Mouse (Mus musculus) midbrain, embryonic 16.5 days (tissue): ENCODE measurements around the gene Clec10a. TPM values are rescaled to one million over a fixed set of nuclear protein-coding genes. Genes with fewer than 3 reads are reported as not detected.
A peak's percentile ranks its signal among the peaks of the same experiment; 100 is the strongest.

Source experiments
- ATAC-seq: fragments of 200-750 bp; cut with Nextera tagmentation; 2 replicates; pipeline ENCODE4 v1.8.0; 2017; ENCODE audit warnings: moderate TSS enrichment
- H3K27ac ChIP-seq: fragments of 300-500 bp; sonication (generic); 2 replicates; pipeline ENCODE4 v1.5.1; 2014; ENCODE audit warnings: mild to moderate bottlenecking, low read length, mixed read lengths
- H3K27me3 ChIP-seq: fragments of 300-500 bp; sonication (generic); 2 replicates; pipeline ENCODE4 v1.6.1; 2014; ENCODE audit warnings: low read depth, low read length, mixed read lengths; ENCODE audit not compliant: control insufficient read depth, insufficient read depth
- H3K36me3 ChIP-seq: fragments of 300-500 bp; sonication (generic); 2 replicates; pipeline ENCODE4 v1.6.1; 2014; ENCODE audit warnings: mild to moderate bottlenecking, low read length, moderate library complexity, mixed read lengths; ENCODE audit not compliant: control insufficient read depth, insufficient read depth
- H3K4me1 ChIP-seq: fragments of 300-500 bp; sonication (generic); 2 replicates; pipeline ENCODE4 v1.6.1; 2014; ENCODE audit warnings: mild to moderate bottlenecking, low read length, mixed read lengths; ENCODE audit not compliant: control insufficient read depth, insufficient read depth
- H3K4me2 ChIP-seq: fragments of 300-500 bp; sonication (generic); 2 replicates; pipeline ENCODE4 v1.6.1; 2014; ENCODE audit warnings: mild to moderate bottlenecking, low read length, mixed read lengths
- H3K4me3 ChIP-seq: fragments of 300-500 bp; sonication (generic); 2 replicates; pipeline ENCODE4 v1.5.1; 2014; ENCODE audit warnings: low read depth, mild to moderate bottlenecking, low read length, moderate library complexity, mixed read lengths
- H3K9ac ChIP-seq: fragments of 300-500 bp; sonication (generic); 2 replicates; pipeline ENCODE4 v1.6.1; 2014; ENCODE audit warnings: low read depth, low read length, mixed read lengths
- H3K9me3 ChIP-seq: fragments of 300-500 bp; sonication (generic); replicated peaks from 2 replicates; pipeline ENCODE4 v1.6.1; 2014; ENCODE audit warnings: mild to moderate bottlenecking, low read length, mixed read lengths; ENCODE audit not compliant: control insufficient read depth, poor library complexity, severe bottlenecking
- WGBS: fragments of 180-500 bp; shearing (Covaris S2); extraction: QIAGEN DNeasy Blood & Tissue Kit; methylation state at CpG from one replicate; pipeline ENCODE4 v1.1.7; 2014; 5-methylcytosine and 5-hydroxymethylcytosine counted together
- polyA plus RNA-seq: library from polyadenylated mRNA; unstranded; fragments of >200 nt; fragmentation: Nextera tagmentation; extraction: Ambion mirVana; gene quantifications from 2 replicates; pipeline ENCODE4 v1.2.1, GENCODE M21; 2015

Clec10a gene
- polyA plus RNA-seq, 1 experiment from 2014 or later = 1.1 TPM

- Histone ChIP-seq H3K27me3 (peaks cover 21% of the 10 kb centered on the region), H3K27ac (no peak overlapping the region), H3K4me2 (no peak overlapping the region), H3K9me3 (no peaks in the 10 kb centered on the region), H3K4me1 (peaks cover 18% of the 10 kb centered on the region), H3K4me3 (no peak overlapping the region), H3K36me3 (no peaks in the 10 kb centered on the region), H3K9ac (no peak overlapping the region)
- ATAC-seq = no peak
- 92% methylated on average over 2 of the region's 2 CpGs for WGBS
These were observed 54.7 kb downstream of the Clec10a start for GRCm38 (mm10) chr11:70210681-70211080.

DNA sequence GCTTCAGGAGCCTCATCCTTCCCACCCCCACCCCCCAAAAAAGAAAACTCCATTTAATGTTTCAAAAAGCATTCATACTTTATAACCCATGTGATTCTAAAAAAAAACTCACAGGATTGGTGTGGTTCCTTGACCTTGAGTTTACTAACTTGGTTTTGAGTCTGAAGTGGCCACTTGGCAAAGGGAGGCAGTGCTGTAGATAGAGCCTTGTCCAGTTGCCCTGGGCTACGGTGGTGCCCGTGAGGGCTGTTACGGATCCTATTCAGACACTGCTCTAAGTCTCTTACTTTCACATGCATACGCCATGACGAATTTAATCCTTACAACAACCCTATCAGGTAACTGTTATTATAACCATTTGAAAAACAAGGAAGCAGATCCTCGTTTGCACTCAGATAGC is 56.0 kb downstream of the Clec10a start:
- no peak overlapping the region for H3K4me3 ChIP-seq
- no peak overlapping the region for H3K4me2 ChIP-seq
- no peak overlapping the region for H3K27ac ChIP-seq
- no peak overlapping the region for H3K9ac ChIP-seq
- H3K36me3 ChIP-seq = 0 out of 2 replicates have a peak, but pooled peaks cover 2% of the 10 kb centered on the region
- peaks cover 18% of the 10 kb centered on the region for H3K4me1 ChIP-seq
- ATAC-seq = no peak
- H3K9me3 ChIP-seq = no peaks in the 10 kb centered on the region
- WGBS = 67% methylated on average over 6 of the region's 6 CpGs
- H3K27me3 ChIP-seq = peaks cover 32% of the 10 kb centered on the region

- peaks cover 18% of the 10 kb centered on the region for H3K4me1 ChIP-seq
- peak within 1 kb of the TSS; percentile 40 for H3K4me3 ChIP-seq
- H3K36me3 ChIP-seq = 0 out of 2 replicates have a peak, but pooled peaks cover 2% of the 10 kb centered on the region
- no peaks in the 10 kb centered on the region for H3K9me3 ChIP-seq
- no peak within 1 kb of the TSS for H3K27ac ChIP-seq
- H3K4me2 ChIP-seq = peak within 1 kb of the TSS; percentile 89
- peaks cover 32% of the 10 kb centered on the region for H3K27me3 ChIP-seq
- ATAC-seq = no peak
- 0 out of 2 replicates have a peak within 1 kb of the TSS, but pooled peaks have one; percentile 67 for H3K9ac ChIP-seq
- WGBS = 62% methylated on average over 6 of the region's 6 CpGs
These were observed 56.4 kb downstream of the Clec10a start, which contains the start of gene Slc16a11 for GRCm38 (mm10) chr11:70212423-70212822. Slc16a11 (plus strand) TSS chr11:70212752.

DNA sequence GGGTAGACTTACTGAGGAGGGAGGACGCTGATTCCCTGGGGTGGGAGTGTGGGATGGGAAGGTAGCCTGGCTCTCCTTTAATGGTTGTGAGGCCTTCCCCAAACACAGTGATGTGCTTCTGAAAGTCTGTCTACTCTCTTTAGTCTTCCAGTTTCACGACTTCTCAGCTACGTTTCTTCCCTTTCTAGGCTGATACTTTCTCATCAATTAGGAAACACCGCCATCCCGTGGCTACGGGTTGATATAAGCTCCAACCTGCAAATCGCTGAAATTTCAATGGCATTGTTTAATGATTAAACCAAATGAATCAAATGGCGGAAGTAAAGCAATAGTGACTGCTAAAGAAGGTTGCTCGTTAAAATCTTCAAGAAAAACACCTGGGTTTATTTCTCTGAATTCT is 56.9 kb downstream of the Clec10a start:
- H3K9ac ChIP-seq = no peak overlapping the region
- no peak overlapping the region for H3K4me2 ChIP-seq
- no peak for ATAC-seq

GRCm38 (mm10) chr11:70213736-70214135 is 57.7 kb downstream of the Clec10a start:
- Histone ChIP-seq H3K9ac (peak overlapping the region; percentile 67), H3K27me3 (peaks cover 32% of the 10 kb centered on the region), H3K27ac (no peak overlapping the region), H3K36me3 (0 out of 2 replicates have a peak, but pooled peaks cover 2% of the 10 kb centered on the region), H3K9me3 (no peaks in the 10 kb centered on the region), H3K4me3 (peak overlapping the region; percentile 40), H3K4me2 (peak overlapping the region; percentile 89), H3K4me1 (peaks cover 24% of the 10 kb centered on the region)
- ATAC-seq = 0 out of 2 replicates have a peak, but pooled peaks have one; percentile 25
- WGBS = 7% methylated on average over 26 of the region's 26 CpGs

More for the DNA sequence above, 56.9 kb downstream of the Clec10a start:
- Histone ChIP-seq H3K36me3 (0 out of 2 replicates have a peak, but pooled peaks cover 2% of the 10 kb centered on the region), H3K27ac (no peak overlapping the region), H3K4me1 (peaks cover 18% of the 10 kb centered on the region), H3K9me3 (no peaks in the 10 kb centered on the region), H3K4me3 (no peak overlapping the region), H3K27me3 (peaks cover 32% of the 10 kb centered on the region)
- 13% methylated on average over 9 of the region's 9 CpGs for WGBS

DNA sequence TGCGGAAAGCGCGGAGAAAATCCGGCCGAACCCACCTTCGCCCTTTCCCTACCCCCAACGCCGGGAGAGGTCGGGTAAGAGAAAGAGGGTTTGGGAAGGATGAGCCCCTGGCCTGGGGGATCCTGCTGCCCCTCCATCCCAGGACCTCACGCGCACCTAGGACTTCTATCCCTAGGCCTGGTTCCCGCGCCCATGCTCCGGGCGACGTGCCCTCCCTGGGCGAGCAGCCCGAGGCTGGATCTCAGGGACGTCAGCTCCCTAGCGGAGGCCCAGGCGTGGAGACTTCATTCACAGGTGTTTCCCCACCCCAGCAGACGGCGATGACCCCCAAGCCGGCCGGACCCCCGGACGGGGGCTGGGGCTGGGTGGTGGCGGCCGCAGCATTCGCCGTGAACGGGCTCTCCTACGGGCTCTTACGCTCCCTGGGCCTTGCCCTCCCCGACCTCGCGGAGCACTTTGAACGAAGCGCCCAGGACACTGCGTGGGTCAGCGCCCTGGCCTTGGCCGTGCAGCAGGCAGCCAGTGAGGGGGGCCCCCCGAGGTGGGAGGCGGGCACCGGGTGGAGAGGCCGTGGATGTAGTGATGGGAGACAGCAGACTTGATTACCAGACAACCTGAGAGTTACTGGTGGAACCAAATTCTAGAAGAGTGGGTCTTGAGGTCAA is 58.3 kb downstream of the Clec10a start:
- Histone ChIP-seq H3K9me3 (no peaks in the 10 kb centered on the region), H3K27ac (no peak overlapping the region), H3K4me3 (peak overlapping the region; percentile 40), H3K4me1 (peaks cover 30% of the 10 kb centered on the region), H3K9ac (peak overlapping the region; percentile 67), H3K27me3 (peaks cover 32% of the 10 kb centered on the region), H3K4me2 (peak overlapping the region; percentile 89), H3K36me3 (0 out of 2 replicates have a peak, but pooled peaks cover 2% of the 10 kb centered on the region)
- under 1% methylated on average over 44 of the region's 46 CpGs for WGBS
- ATAC-seq = peak; percentile 56; the same call in 1 of the 2 replicates

DNA sequence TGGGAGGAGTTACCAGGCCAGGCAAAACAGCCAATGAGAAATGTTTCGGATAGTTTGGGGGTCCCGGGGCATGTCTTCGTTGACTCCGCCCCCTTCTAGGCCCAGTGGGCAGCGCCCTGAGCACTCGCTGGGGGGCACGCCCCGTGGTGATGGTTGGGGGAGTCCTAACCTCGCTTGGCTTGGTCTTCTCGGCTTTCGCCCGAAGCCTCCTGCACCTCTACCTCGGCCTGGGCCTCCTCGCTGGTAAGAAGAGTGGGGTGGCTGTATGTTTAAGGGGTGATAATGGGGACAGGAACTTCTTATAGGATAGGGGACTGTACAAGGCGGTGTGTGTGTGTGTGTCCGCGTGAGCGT is 58.8 kb downstream of the Clec10a start:
- Histone ChIP-seq H3K9ac (peak overlapping the region; percentile 67), H3K4me1 (peaks cover 35% of the 10 kb centered on the region), H3K36me3 (0 out of 2 replicates have a peak, but pooled peaks cover 2% of the 10 kb centered on the region), H3K9me3 (no peaks in the 10 kb centered on the region), H3K4me3 (peak overlapping the region; percentile 40; the same call in 1 of the 2 replicates), H3K27ac (no peak overlapping the region), H3K27me3 (peaks cover 32% of the 10 kb centered on the region), H3K4me2 (peak overlapping the region; percentile 89)
- 4% methylated on average over 18 of the region's 18 CpGs for WGBS
- no peak for ATAC-seq

- Histone ChIP-seq H3K9me3 (no peaks in the 10 kb centered on the region), H3K4me1 (peaks cover 35% of the 10 kb centered on the region), H3K27ac (no peak overlapping the region), H3K9ac (peak overlapping the region; percentile 28; the same call in 1 of the 2 replicates), H3K4me2 (peak overlapping the region; percentile 89; the same call in 1 of the 2 replicates), H3K36me3 (0 out of 2 replicates have a peak, but pooled peaks cover 2% of the 10 kb centered on the region), H3K4me3 (0 out of 2 replicates have a peak overlapping the region, but pooled peaks have one; percentile 6), H3K27me3 (peaks cover 32% of the 10 kb centered on the region)
- no peak for ATAC-seq
- WGBS = 10% methylated on average over 22 of the region's 22 CpGs
These were observed 59.3 kb downstream of the Clec10a start for GRCm38 (mm10) chr11:70215301-70215700.

GRCm38 (mm10) chr11:70216103-70216502 is 60.1 kb downstream of the Clec10a start:
- no peaks in the 10 kb centered on the region for H3K9me3 ChIP-seq
- no peak overlapping the region for H3K27ac ChIP-seq
- H3K27me3 ChIP-seq = peaks cover 32% of the 10 kb centered on the region
- WGBS = 43% methylated on average over 3 of the region's 3 CpGs
- ATAC-seq = no peak
- no peak overlapping the region for H3K4me2 ChIP-seq
- 0 out of 2 replicates have a peak, but pooled peaks cover 2% of the 10 kb centered on the region for H3K36me3 ChIP-seq
- H3K4me1 ChIP-seq = peaks cover 35% of the 10 kb centered on the region
- H3K4me3 ChIP-seq = no peak overlapping the region
- H3K9ac ChIP-seq = no peak overlapping the region
